ENCODE assay signal across 22 mouse cellular contexts in genomic region chr4:116304551-116304950, GRCm38 (mm10).
DNase-seq lines count a peak whose midpoint lies in the region; ATAC-seq and TF ChIP-seq lines count a peak whose summit lies in the region.
"Had no signal": no experiment of that assay in that cellular context is flagged by ENCODE, and none has a peak within 500 bp of the region (broad histone marks: within the 10 kb centered on the region; RNA-seq: fewer than 3 reads in every experiment).

No protein-coding gene starts in this region.

- ATAC-seq in forebrain, postnatal 0 days = peak; percentile 26; the same call in 1 of the 2 replicates
- no peak for ATAC-seq in forebrain, embryonic 15.5 days (replicated peaks)
- ATAC-seq in heart, embryonic 11.5 days (replicated peaks; ENCODE audit: insufficient number of reproducible peaks, low FRiP score, low TSS enrichment) = no peak
- no peak for ATAC-seq in megakaryocyte, adult 5-6 weeks (ENCODE audit: poor library complexity, severe bottlenecking)
- ATAC-seq: CD4-positive, CD25-positive, alpha-beta regulatory T cell, adult 4 months; hindbrain, embryonic 16.5 days; intestine, embryonic 16.5 days had no signal

- TF ChIP-seq POLR2A in brain, embryonic 14.5 days (IDR thresholded peaks at IDR 0.05; ENCODE audit: borderline replicate concordance, extremely low read depth, insufficient read depth, insufficient read length, poor library complexity, severe bottlenecking) = no peak

- H3K4me3 ChIP-seq in forebrain, postnatal 0 days (ENCODE audit: low read depth, low read length) = no peak overlapping the region
- no peak overlapping the region for H3K4me3 ChIP-seq in forebrain, embryonic 15.5 days
- no peak overlapping the region for H3K4me3 ChIP-seq in heart, embryonic 11.5 days (ENCODE audit: low read depth, low read length)
- H3K4me3 ChIP-seq: forebrain, embryonic 10.5 days; heart, embryonic 10.5 days; hindbrain, embryonic 10.5 days; hindbrain, embryonic 13.5 days had no signal

- no peak overlapping the region for H3K9ac ChIP-seq in forebrain, postnatal 0 days
- H3K9ac ChIP-seq in forebrain, embryonic 15.5 days (replicated peaks) = no peak overlapping the region
- no peak overlapping the region for H3K9ac ChIP-seq in heart, embryonic 11.5 days (ENCODE audit: low read depth, low read length)
- H3K9ac ChIP-seq: hindbrain, embryonic 13.5 days had no signal

- no peak for TF ChIP-seq CTCF in forebrain, postnatal 0 days (IDR thresholded peaks at IDR 0.05; ENCODE audit: low read depth)
- no peak for TF ChIP-seq CTCF in brain, embryonic 14.5 days (IDR thresholded peaks at IDR 0.05; ENCODE audit: borderline replicate concordance, extremely low read depth, insufficient read depth, insufficient read length)

- H3K4me2 ChIP-seq in forebrain, postnatal 0 days (ENCODE audit: low read depth) = no peak overlapping the region
- H3K4me2 ChIP-seq in forebrain, embryonic 15.5 days (replicated peaks) = no peak overlapping the region
- H3K4me2 ChIP-seq in heart, embryonic 11.5 days = no peak overlapping the region
- H3K4me2 ChIP-seq: hindbrain, embryonic 13.5 days had no signal

- H3K9me3 ChIP-seq in forebrain, postnatal 0 days (ENCODE audit: low read length) = no peaks in the 10 kb centered on the region
- H3K9me3 ChIP-seq in forebrain, embryonic 15.5 days = no peaks in the 10 kb centered on the region
- no peaks in the 10 kb centered on the region for H3K9me3 ChIP-seq in heart, embryonic 11.5 days (replicated peaks; ENCODE audit: control insufficient read depth, low read length)
- H3K9me3 ChIP-seq: forebrain, embryonic 10.5 days; heart, embryonic 10.5 days; hindbrain, embryonic 10.5 days; hindbrain, embryonic 13.5 days had no signal

- peaks cover 57% of the 10 kb centered on the region for H3K36me3 ChIP-seq in forebrain, postnatal 0 days (ENCODE audit: insufficient read depth)
- H3K36me3 ChIP-seq in forebrain, embryonic 15.5 days = peaks cover 73% of the 10 kb centered on the region
- H3K36me3 ChIP-seq in heart, embryonic 11.5 days (ENCODE audit: control insufficient read depth, insufficient read depth, low read length) = peaks cover 21% of the 10 kb centered on the region

- H3K4me1 ChIP-seq in forebrain, postnatal 0 days (ENCODE audit: insufficient read depth) = no peaks in the 10 kb centered on the region
- no peaks in the 10 kb centered on the region for H3K4me1 ChIP-seq in forebrain, embryonic 15.5 days
- H3K4me1 ChIP-seq in heart, embryonic 11.5 days (ENCODE audit: control insufficient read depth, insufficient read depth, low read length) = 0 out of 2 replicates have a peak, but pooled peaks cover 3% of the 10 kb centered on the region
- H3K4me1 ChIP-seq: forebrain, embryonic 10.5 days; hindbrain, embryonic 10.5 days; hindbrain, embryonic 13.5 days had no signal

- H3K27ac ChIP-seq in forebrain, postnatal 0 days (ENCODE audit: low read depth, low read length) = no peak overlapping the region
- no peak overlapping the region for H3K27ac ChIP-seq in forebrain, embryonic 15.5 days (replicated peaks)
- no peak overlapping the region for H3K27ac ChIP-seq in heart, embryonic 11.5 days (ENCODE audit: low read depth, low read length)
- H3K27ac ChIP-seq: forebrain, embryonic 10.5 days; heart, embryonic 10.5 days; hindbrain, embryonic 10.5 days; hindbrain, embryonic 13.5 days had no signal

- no peaks in the 10 kb centered on the region for H3K27me3 ChIP-seq in forebrain, postnatal 0 days (ENCODE audit: insufficient read depth, low read length)
- H3K27me3 ChIP-seq in forebrain, embryonic 15.5 days = no peaks in the 10 kb centered on the region
- no peaks in the 10 kb centered on the region for H3K27me3 ChIP-seq in heart, embryonic 11.5 days (ENCODE audit: control insufficient read depth, insufficient read depth, low read length)
- H3K27me3 ChIP-seq: hindbrain, embryonic 13.5 days had no signal

- DNase-seq in forebrain, postnatal 0 days = no peak
- peak; percentile 79 for DNase-seq in heart, adult 11 months
- peak; percentile 76 for DNase-seq in adipocyte (ENCODE audit: low spot score)
- DNase-seq in brain, embryonic 14.5 days (ENCODE audit: low read depth) = peak; percentile 9
- no peak for DNase-seq in kidney, adult 9 months
- DNase-seq: adrenal gland, adult 8-10 months; adrenal gland, postnatal 25 days; cerebellum, adult 18-20 months; cerebellum, adult 9-10 months; cerebellum, postnatal 14 days; heart, postnatal 36 days; kidney, adult 8-10 months had no signal

- 17% methylated on average over 1 of the region's 1 CpGs for WGBS in forebrain, postnatal 0 days
- 5% methylated on average over 1 of the region's 1 CpGs for WGBS in forebrain, embryonic 15.5 days
- WGBS in heart, embryonic 11.5 days (ENCODE audit: insufficient replicate concordance) = 16% methylated on average over 1 of the region's 1 CpGs

Comparison
In these comparisons a context has a peak if more than half of its experiments do, and no peak if none do; other contexts are left out.
1. DNase-seq: peak in heart, adult 11 months (single experiment), adipocyte (single experiment) and brain, embryonic 14.5 days (single experiment); none in forebrain, postnatal 0 days (single experiment) and kidney, adult 9 months (single experiment).